Mouse (Mus musculus) kidney, adult 2 months (tissue): Measurements from ENCODE around the gene Fgfr4. TPM values are rescaled to one million over a fixed set of nuclear protein-coding genes. Genes with fewer than 3 reads are reported as not detected.
A peak's percentile ranks its signal among the peaks of the same experiment; 100 is the strongest.

ENCODE experiments used
- DNase-seq: peaks from one replicate; pipeline ENCODE4 v3.0.0; 2021
- H3K27ac ChIP-seq: fragments of 200-500 bp; 2 replicates; pipeline ENCODE4 v1.5.1; 2012; ENCODE audit warnings: low read depth, low read length, control low read depth, inconsistent platforms; ENCODE audit not compliant: insufficient read depth
- H3K27me3 ChIP-seq: fragments of 200-500 bp; replicated peaks from 2 replicates; pipeline ENCODE4 v1.6.1; 2012; ENCODE audit warnings: mild to moderate bottlenecking, moderate library complexity, low read length, inconsistent platforms; ENCODE audit not compliant: control insufficient read depth, insufficient read depth
- H3K36me3 ChIP-seq: fragments of 200-500 bp; 2 replicates; pipeline ENCODE4 v1.6.1; 2012; ENCODE audit warnings: mild to moderate bottlenecking, moderate library complexity, low read length, inconsistent platforms; ENCODE audit not compliant: control insufficient read depth, insufficient read depth
- H3K4me1 ChIP-seq: fragments of 200-500 bp; 2 replicates; pipeline ENCODE4 v1.6.1; 2011; ENCODE audit warnings: low read length; ENCODE audit not compliant: control insufficient read depth, insufficient read depth
- H3K4me3 ChIP-seq: fragments of 200-500 bp; 2 replicates; pipeline ENCODE4 v1.5.1; 2011; ENCODE audit warnings: mild to moderate bottlenecking, low read depth, low read length, control low read depth; ENCODE audit not compliant: insufficient read depth
- CTCF ChIP-seq: fragments of 200-500 bp; conservative IDR thresholded peaks from 2 replicates; pipeline ENCODE4 v1.5.1; 2011; ENCODE audit warnings: low read depth, mild to moderate bottlenecking, control low read depth, low read length, moderate library complexity, mixed read lengths; ENCODE audit not compliant: insufficient read depth, insufficient read length
- POLR2A ChIP-seq: fragments of 200-500 bp; IDR thresholded peaks from one replicate; pipeline ENCODE4 v1.6.1; 2011; ENCODE audit warnings: low read depth, low read length, control low read depth
- WGBS: fragments of 180-500 bp; shearing (Covaris S2); methylation state at CpG from one replicate; pipeline ENCODE4 v1.1.7; 2018; 5-methylcytosine and 5-hydroxymethylcytosine counted together
- polyA plus RNA-seq: library from polyadenylated mRNA; depleted of rRNA; stranded (reverse); fragments of >200 nt; gene quantifications from 2 replicates; pipeline ENCODE4 v1.2.3, GENCODE M21; 2012; rRNA removed

Fgfr4 gene
- polyA plus RNA-seq: 35.3 and 43.5 TPM in 2 replicates

- H3K4me3 ChIP-seq: peak within 1 kb of the TSS; percentile 48
- DNase-seq: peak; percentile 95
- H3K27me3 ChIP-seq: no peaks in the 10 kb centered on the region
- no peak for TF ChIP-seq CTCF
- TF ChIP-seq POLR2A: no peak
- H3K36me3 ChIP-seq: no peaks in the 10 kb centered on the region
- H3K27ac ChIP-seq: peak within 1 kb of the TSS; percentile 82
- 4% methylated on average over 68 of the region's 68 CpGs for WGBS
- peaks cover 3% of the 10 kb centered on the region; the same call in 1 of the 2 replicates for H3K4me1 ChIP-seq
Measured at GRCm38 (mm10) chr13:55152621-55153415, at the start of gene Fgfr4. TSS of gene Fgfr4 (plus strand) at chr13:55152640.

- Histone ChIP-seq H3K36me3 (no peaks in the 10 kb centered on the region), H3K27ac (no peak overlapping the region), H3K4me1 (peaks cover 5% of the 10 kb centered on the region), H3K4me3 (no peak overlapping the region), H3K27me3 (no peaks in the 10 kb centered on the region)
- DNase-seq: no peak
- 70% methylated on average over 2 of the region's 2 CpGs for WGBS
- TF ChIP-seq POLR2A: no peak
- no peak for TF ChIP-seq CTCF
Measured at GRCm38 (mm10) chr13:55103351-55103750, 49.1 kb upstream of the Fgfr4 start.

GRCm38 (mm10) chr13:55105045-55105952, 47.1 kb upstream of the Fgfr4 start, which contains the start of gene Zfp346:
TSS of gene Zfp346 (plus strand) at chr13:55105311.
- TF ChIP-seq CTCF (no peak), POLR2A (peak; percentile 83)
- no peaks in the 10 kb centered on the region for H3K36me3 ChIP-seq
- WGBS: under 1% methylated on average over 65 of the region's 66 CpGs

GRCm38 (mm10) chr13:55105953-55106691, 46.3 kb upstream of the Fgfr4 start:
- 19% methylated on average over 8 of the region's 8 CpGs for WGBS
- DNase-seq: peak; percentile 15
- no peak overlapping the region for H3K27ac ChIP-seq
- no peaks in the 10 kb centered on the region for H3K27me3 ChIP-seq
- H3K4me1 ChIP-seq: peaks cover 5% of the 10 kb centered on the region
- TF ChIP-seq CTCF (no peak), POLR2A (no peak)
- H3K36me3 ChIP-seq: no peaks in the 10 kb centered on the region
- peak overlapping the region; percentile 71 for H3K4me3 ChIP-seq

More at GRCm38 (mm10) chr13:55105045-55105952, 47.1 kb upstream of the Fgfr4 start, which contains the start of gene Zfp346:
- Histone ChIP-seq H3K27ac (peak within 1 kb of the TSS; percentile 19; the same call in 1 of the 2 replicates), H3K4me1 (peaks cover 5% of the 10 kb centered on the region), H3K4me3 (peak within 1 kb of the TSS; percentile 71), H3K27me3 (no peaks in the 10 kb centered on the region)
- peak; percentile 99 for DNase-seq

- 86% methylated on average over 4 of the region's 4 CpGs for WGBS
- H3K4me1 ChIP-seq: peaks cover 5% of the 10 kb centered on the region
- H3K4me3 ChIP-seq: no peak overlapping the region
- TF ChIP-seq CTCF (no peak), POLR2A (no peak)
- DNase-seq: no peak
- H3K27me3 ChIP-seq: no peaks in the 10 kb centered on the region
- no peak overlapping the region for H3K27ac ChIP-seq
- no peaks in the 10 kb centered on the region for H3K36me3 ChIP-seq
Measured at GRCm38 (mm10) chr13:55107116-55107515, 45.3 kb upstream of the Fgfr4 start.

GRCm38 (mm10) chr13:55107694-55108093, 44.7 kb upstream of the Fgfr4 start:
- H3K27me3 ChIP-seq: no peaks in the 10 kb centered on the region
- DNase-seq: no peak
- no peak overlapping the region for H3K4me3 ChIP-seq
- H3K27ac ChIP-seq: no peak overlapping the region
- no peaks in the 10 kb centered on the region for H3K36me3 ChIP-seq
- WGBS: 72% methylated on average over 8 of the region's 8 CpGs
- H3K4me1 ChIP-seq: peaks cover 5% of the 10 kb centered on the region
- TF ChIP-seq POLR2A (no peak), CTCF (no peak)
